In genomic region chr13:28839084-28839483, GRCm38 (mm10) we compare ENCODE assay signal across 9 mouse cellular contexts.
DNase-seq lines count a peak whose midpoint lies in the region; ATAC-seq lines count a peak whose summit lies in the region.
"Had no signal": no experiment of that assay in that cellular context is flagged by ENCODE, and none has a peak within 500 bp of the region (broad histone marks: within the 10 kb centered on the region; RNA-seq: fewer than 3 reads in every experiment).

No protein-coding gene starts in this region.

- DNase-seq in heart, adult 11 months = peak; percentile 57
- no peak for DNase-seq in heart, postnatal 14 days
- DNase-seq in 3134 (ENCODE audit: extremely low read depth, insufficient read length, low spot score) = peak; percentile 15
- DNase-seq in ovary, postnatal 10 days (ENCODE audit: low spot score) = no peak
- no peak for DNase-seq in heart, adult 8-10 months (ENCODE audit: low spot score)
- DNase-seq: cerebellum, adult 2 months; right cerebral cortex, postnatal 4 days had no signal

- peak; percentile 92 for ATAC-seq in common myeloid progenitor, adult 5-6 weeks (replicated peaks; ENCODE audit: low read depth, poor library complexity, severe bottlenecking)
- peak; percentile 60 for ATAC-seq in megakaryocyte, adult 5-6 weeks (ENCODE audit: poor library complexity, severe bottlenecking)

- intact Hi-C loops in heart, postnatal 14 days (cut with DNase I) = no loop called here

Comparison
In these comparisons a context has a peak if more than half of its experiments do, and no peak if none do; other contexts are left out.
1. DNase-seq: peak in heart, adult 11 months (single experiment) and 3134 (single experiment); none in heart, postnatal 14 days (0 of 2), ovary, postnatal 10 days (single experiment) and heart, adult 8-10 months (single experiment).